Mouse (Mus musculus): ENCODE measurements at regions not wholly inside any gene's neighbourhood (a gene's known extent, or its start where the extent isn't known, plus 50 kb on each side); places are given as distances from the start of the nearest gene placed in this dataset.
A peak's percentile ranks its signal among the peaks of the same experiment; 100 is the strongest.

- peak; percentile 21 for DNase-seq (ENCODE audit: low spot score)
These were observed 126.8 kb downstream of the Polr2m start for GRCm38 (mm10) chr9:71358961-71359360.

GRCm38 (mm10) chr9:71355721-71356120 is 130.0 kb downstream of the Polr2m start:
- DNase-seq (ENCODE audit: low spot score) = no peak

Measured in c-Kit-positive CD71-positive TER-119-positive erythroid progenitor cells, embryonic 14.5 days (primary cell).